Mouse (Mus musculus): ENCODE data around the gene Exosc1.
A peak's percentile ranks its signal among the peaks of the same experiment; 100 is the strongest.
"Not testable (repeated sequence)": the region's sequence is repeated elsewhere in the genome, so short reads cannot be mapped to it uniquely, and the experiment has no call there.

Gene Exosc1

GRCm38 (mm10) chr19:41933179-41934086 lies at the start of gene Exosc1, which contains the start of gene Zdhhc16:
TSS of gene Exosc1 (minus strand) at chr19:41933423.
TSS of gene Zdhhc16 (plus strand) at chr19:41933480.
- peak; percentile 98 to 99 for DNase-seq

GRCm38 (mm10) chr19:41982791-41983150 lies 49.5 kb upstream of the Exosc1 start:
- DNase-seq: no peak

GRCm38 (mm10) chr19:41981931-41982790 lies 48.9 kb upstream of the Exosc1 start:
- DNase-seq: peak; percentile 70 to 79

- no peak for DNase-seq
Observed at GRCm38 (mm10) chr19:41981595-41981927, 48.3 kb upstream of the Exosc1 start, which contains the start of gene Ubtd1. TSS of gene Ubtd1 (plus strand) at chr19:41981763.

GRCm38 (mm10) chr19:41980819-41981594 lies 47.8 kb upstream of the Exosc1 start, which contains the start of gene Mms19:
TSS of gene Mms19 (minus strand) at chr19:41981157.
- DNase-seq: peak; percentile 98 to 99

- DNase-seq: no peak
Observed at GRCm38 (mm10) chr19:41980422-41980818, 47.2 kb upstream of the Exosc1 start.

GRCm38 (mm10) chr19:41973891-41974794 lies 40.9 kb upstream of the Exosc1 start:
- DNase-seq: no peak

- no peak for DNase-seq
Observed at GRCm38 (mm10) chr19:41969618-41970017, 36.4 kb upstream of the Exosc1 start.

- no peak for DNase-seq
Observed at GRCm38 (mm10) chr19:41953574-41953973, 20.4 kb upstream of the Exosc1 start.

- DNase-seq: no peak
Observed at GRCm38 (mm10) chr19:41952287-41952686, 19.1 kb upstream of the Exosc1 start.

- DNase-seq: no peak
Observed at GRCm38 (mm10) chr19:41943841-41944240, 10.6 kb upstream of the Exosc1 start.

GRCm38 (mm10) chr19:41938539-41938938 lies 5.3 kb upstream of the Exosc1 start:
- DNase-seq: no peak

- DNase-seq: no peak
Observed at GRCm38 (mm10) chr19:41935921-41936320, 2.7 kb upstream of the Exosc1 start.

GRCm38 (mm10) chr19:41934124-41934523 lies 901 bp upstream of the Exosc1 start:
- no peak for DNase-seq

- no peak for DNase-seq
Observed at GRCm38 (mm10) chr19:41932686-41933085, 537 bp downstream of the Exosc1 start.

GRCm38 (mm10) chr19:41920412-41921067 lies 12.7 kb downstream of the Exosc1 start:
- DNase-seq: no peak

GRCm38 (mm10) chr19:41919471-41919870 lies 13.8 kb downstream of the Exosc1 start:
- DNase-seq: no peak

GRCm38 (mm10) chr19:41916853-41917252 lies 16.4 kb downstream of the Exosc1 start:
- no peak for DNase-seq

GRCm38 (mm10) chr19:41915294-41915693 lies 17.9 kb downstream of the Exosc1 start:
- DNase-seq: no peak

- not testable (repeated sequence) for DNase-seq
Observed at GRCm38 (mm10) chr19:41914592-41914882, 18.7 kb downstream of the Exosc1 start.

All from cerebellum, postnatal 36 days (tissue).